Mouse (Mus musculus) ES-Bruce4 (cell line): ENCODE data around the gene Kansl1l.

Source experiments
- CTCF ChIP-seq: IDR thresholded peaks from one replicate; pipeline ENCODE4 v1.8.1; 2011; ENCODE audit warnings: low read depth, low read length
- EP300 ChIP-seq: IDR thresholded peaks from 2 replicates; pipeline ENCODE4 v1.6.1; 2011; ENCODE audit warnings: low read depth, low read length; ENCODE audit not compliant: insufficient read depth
- POLR2A ChIP-seq: IDR thresholded peaks from one replicate; pipeline ENCODE4 v1.8.1; 2011; ENCODE audit warnings: low read length; ENCODE audit not compliant: insufficient read depth

GRCm38 (mm10) chr1:66815941-66816777 is 1.2 kb downstream of the Kansl1l start:
- TF ChIP-seq CTCF: no peak
- TF ChIP-seq POLR2A: no peak
- no peak for TF ChIP-seq EP300
